Mouse (Mus musculus): ENCODE measurements around the gene Auh.

GRCm38 (mm10) chr13:52849394-52849801 lies 80.1 kb downstream of the Auh start:
- no peak for TF ChIP-seq GATA1 (IDR thresholded peaks at IDR 0.05; ENCODE audit: low read length)
- no peak for TF ChIP-seq TAL1 (IDR thresholded peaks at IDR 0.05; ENCODE audit: low read length)
